Mouse (Mus musculus) embryo, embryonic 11 days (tissue): Measurements from ENCODE around the gene Gm20918.
"Not testable (repeated sequence)": the region's sequence is repeated elsewhere in the genome, so short reads cannot be mapped to it uniquely, and the experiment has no call there.

ENCODE experiments used
- DNase-seq: peaks from one replicate; pipeline ENCODE4 v3.0.0-alpha.2; 2015

Gm20918 gene

DNA sequence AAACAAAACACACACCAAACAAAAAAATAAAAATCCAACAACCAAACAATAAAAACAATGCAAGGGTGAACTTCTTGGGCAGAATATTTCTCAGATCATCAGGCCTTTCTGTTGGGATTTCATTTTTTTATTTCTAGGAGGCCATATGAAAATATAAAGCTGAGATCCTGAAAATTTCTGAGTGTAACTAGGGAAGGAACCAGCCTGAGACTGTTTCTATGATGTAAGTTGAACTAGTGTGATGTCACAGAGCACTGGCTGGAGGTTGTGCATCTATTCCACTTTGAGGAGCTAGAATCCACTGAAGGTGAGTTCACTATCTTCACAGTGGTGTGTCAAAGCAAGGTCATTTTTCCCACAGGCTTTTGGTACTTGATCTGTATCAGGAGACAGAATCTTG lies at the start of gene Gm20918:
Gene Gm20918 (plus strand): TSS at position 301 of the 400 bp plus-strand sequence.
- not testable (repeated sequence) for DNase-seq
